Mouse (Mus musculus) brain, embryonic 18.5 days (tissue): ENCODE data around the gene Rsph3a.

ENCODE experiments used
- DNase-seq: peaks from one replicate; pipeline ENCODE4 v3.0.0-alpha.2; 2012; ENCODE audit warnings: low read depth, low spot score

The Rsph3a gene

GRCm38 (mm10) chr17:7945117-7946052 is at the start of gene Rsph3a:
TSS of gene Rsph3a (plus strand) at chr17:7945614.
- DNase-seq: peak; percentile 63

GRCm38 (mm10) chr17:7896047-7896635 is 49.3 kb upstream of the Rsph3a start:
- DNase-seq: no peak

- no peak for DNase-seq
Measured at GRCm38 (mm10) chr17:7897120-7897519, 48.3 kb upstream of the Rsph3a start.

- no peak for DNase-seq
Measured at GRCm38 (mm10) chr17:7897756-7898155, 47.7 kb upstream of the Rsph3a start.

GRCm38 (mm10) chr17:7899233-7899632 is 46.2 kb upstream of the Rsph3a start:
- no peak for DNase-seq

GRCm38 (mm10) chr17:7899961-7900360 is 45.5 kb upstream of the Rsph3a start:
- no peak for DNase-seq

- DNase-seq: no peak
Measured at GRCm38 (mm10) chr17:7901536-7901935, 43.9 kb upstream of the Rsph3a start.

- no peak for DNase-seq
Measured at GRCm38 (mm10) chr17:7902362-7902761, 43.1 kb upstream of the Rsph3a start.

- no peak for DNase-seq
Measured at GRCm38 (mm10) chr17:7904992-7905391, 40.4 kb upstream of the Rsph3a start.

GRCm38 (mm10) chr17:7905936-7906685 is 39.3 kb upstream of the Rsph3a start:
- no peak for DNase-seq

- DNase-seq: no peak
Measured at GRCm38 (mm10) chr17:7914596-7915227, 30.7 kb upstream of the Rsph3a start.

GRCm38 (mm10) chr17:7915791-7916190 is 29.6 kb upstream of the Rsph3a start:
- DNase-seq: no peak

GRCm38 (mm10) chr17:7916782-7917574 is 28.4 kb upstream of the Rsph3a start:
- DNase-seq: no peak

GRCm38 (mm10) chr17:7918355-7918754 is 27.1 kb upstream of the Rsph3a start:
- DNase-seq: no peak

GRCm38 (mm10) chr17:7919209-7919608 is 26.2 kb upstream of the Rsph3a start:
- DNase-seq: no peak

GRCm38 (mm10) chr17:7922564-7922963 is 22.9 kb upstream of the Rsph3a start:
- DNase-seq: no peak

GRCm38 (mm10) chr17:7924185-7924725 is 21.2 kb upstream of the Rsph3a start:
- DNase-seq: no peak

- DNase-seq: no peak
Measured at GRCm38 (mm10) chr17:7925413-7926160, 19.8 kb upstream of the Rsph3a start, which contains the start of gene Tagap. TSS of gene Tagap (plus strand) at chr17:7926000.

- no peak for DNase-seq
Measured at GRCm38 (mm10) chr17:7927582-7928535, 17.6 kb upstream of the Rsph3a start.
